Mouse (Mus musculus) stomach, postnatal 0 days (tissue): ENCODE results near the gene Nr5a2. TPM values are rescaled to one million over a fixed set of nuclear protein-coding genes. Genes with fewer than 3 reads are reported as not detected.

Experiments
- ATAC-seq: fragments of 200-750 bp; cut with Nextera tagmentation; 2 replicates; pipeline ENCODE4 v1.8.0; 2017; ENCODE audit not compliant: low FRiP score, low TSS enrichment
- DNase-seq: peaks from one replicate; pipeline ENCODE4 v3.0.0-alpha.2; 2016; ENCODE audit warnings: low spot score
- H3K27ac ChIP-seq: fragments of 300-500 bp; sonication (generic); replicated peaks from 2 replicates; pipeline ENCODE4 v1.5.1; 2014; ENCODE audit warnings: mild to moderate bottlenecking, control low read depth
- H3K27me3 ChIP-seq: fragments of 300-500 bp; sonication (generic); 2 replicates; pipeline ENCODE4 v1.6.1; 2014; ENCODE audit warnings: low read length; ENCODE audit not compliant: control insufficient read depth, insufficient read depth
- H3K36me3 ChIP-seq: fragments of 300-500 bp; sonication (generic); 2 replicates; pipeline ENCODE4 v1.6.1; 2014; ENCODE audit warnings: low read length, mixed read lengths; ENCODE audit not compliant: control insufficient read depth, insufficient read depth
- H3K4me1 ChIP-seq: fragments of 300-500 bp; sonication (generic); replicated peaks from 2 replicates; pipeline ENCODE4 v1.6.1; 2014; ENCODE audit warnings: antibody characterized with exemption; ENCODE audit not compliant: control insufficient read depth, insufficient read depth
- H3K4me2 ChIP-seq: fragments of 300-500 bp; sonication (generic); replicated peaks from 2 replicates; pipeline ENCODE4 v1.6.1; 2014; ENCODE audit warnings: low read depth, mild to moderate bottlenecking, control low read depth, moderate library complexity
- H3K4me3 ChIP-seq: fragments of 300-500 bp; sonication (generic); 2 replicates; pipeline ENCODE4 v1.5.1; 2014; ENCODE audit warnings: low read depth, low read length, control low read depth
- H3K9ac ChIP-seq: fragments of 300-500 bp; sonication (generic); 2 replicates; pipeline ENCODE4 v1.6.1; 2014; ENCODE audit warnings: mild to moderate bottlenecking, low read length, control low read depth, mixed read lengths
- H3K9me3 ChIP-seq: fragments of 300-500 bp; sonication (generic); 2 replicates; pipeline ENCODE4 v1.6.1; 2016; ENCODE audit warnings: low read length; ENCODE audit not compliant: control insufficient read depth
- CTCF ChIP-seq: IDR thresholded peaks from 2 replicates; pipeline ENCODE4 v1.5.1; 2016; ENCODE audit warnings: antibody characterized with exemption, low read depth, mild to moderate bottlenecking, moderate library complexity
- EP300 ChIP-seq: optimal IDR thresholded peaks from 2 replicates; pipeline ENCODE3; 2016; ENCODE audit warnings: antibody characterized with exemption
- WGBS: fragments of 180-500 bp; shearing (Covaris S2); extraction: QIAGEN DNeasy Blood & Tissue Kit; methylation state at CpG from one replicate; pipeline ENCODE4 v1.1.7; 2014; 5-methylcytosine and 5-hydroxymethylcytosine counted together
- polyA plus RNA-seq: library from polyadenylated mRNA; unstranded; fragments of >200 nt; fragmentation: Nextera tagmentation; extraction: Ambion mirVana; gene quantifications from 2 replicates; pipeline ENCODE4 v1.2.1, GENCODE M21; 2015

Gene Nr5a2
- polyA plus RNA-seq: 0.48 and 0.51 TPM in 2 replicates

GRCm38 (mm10) chr1:136960428-136961012, at the start of gene Nr5a2:
Gene Nr5a2, minus strand, starts transcription at chr1:136960448.
- ATAC-seq (no peak), DNase-seq (no peak)
- no peak within 1 kb of the TSS for H3K4me2 ChIP-seq
- no peaks in the 10 kb centered on the region for H3K36me3 ChIP-seq
- no peaks in the 10 kb centered on the region for H3K4me1 ChIP-seq
- H3K27me3 ChIP-seq: no peaks in the 10 kb centered on the region
- no peak within 1 kb of the TSS for H3K27ac ChIP-seq
- 26% methylated on average over 4 of the region's 4 CpGs for WGBS
- H3K4me3 ChIP-seq: no peak within 1 kb of the TSS
- no peak within 1 kb of the TSS for H3K9ac ChIP-seq
- H3K9me3 ChIP-seq: no peaks in the 10 kb centered on the region
- no peak for TF ChIP-seq EP300
- TF ChIP-seq CTCF: no peak

GRCm38 (mm10) chr1:137008726-137009239, 48.5 kb upstream of the Nr5a2 start:
- DNase-seq (no peak), ATAC-seq (no peak)
- WGBS: 59% methylated on average over 6 of the region's 6 CpGs

GRCm38 (mm10) chr1:137003816-137004215, 43.6 kb upstream of the Nr5a2 start:
- Histone ChIP-seq H3K4me3 (no peak overlapping the region), H3K4me2 (no peak overlapping the region), H3K4me1 (no peaks in the 10 kb centered on the region), H3K9me3 (no peaks in the 10 kb centered on the region), H3K27ac (no peak overlapping the region), H3K9ac (no peak overlapping the region), H3K36me3 (no peaks in the 10 kb centered on the region), H3K27me3 (no peaks in the 10 kb centered on the region)
- TF ChIP-seq CTCF (0 out of 2 replicates have a peak, but pooled peaks have one; percentile 19), EP300 (no peak)
- no peak for DNase-seq
- WGBS: 95% methylated on average over 1 of the region's 1 CpGs
- no peak for ATAC-seq

More at GRCm38 (mm10) chr1:137008726-137009239, 48.5 kb upstream of the Nr5a2 start:
- TF ChIP-seq CTCF (no peak), EP300 (no peak)
- Histone ChIP-seq H3K4me1 (no peaks in the 10 kb centered on the region), H3K9ac (no peak overlapping the region), H3K36me3 (no peaks in the 10 kb centered on the region), H3K9me3 (no peaks in the 10 kb centered on the region), H3K27me3 (no peaks in the 10 kb centered on the region), H3K4me2 (no peak overlapping the region), H3K4me3 (no peak overlapping the region), H3K27ac (no peak overlapping the region)

GRCm38 (mm10) chr1:137003144-137003543, 42.9 kb upstream of the Nr5a2 start:
- Histone ChIP-seq H3K4me1 (no peaks in the 10 kb centered on the region), H3K36me3 (no peaks in the 10 kb centered on the region), H3K9me3 (no peaks in the 10 kb centered on the region), H3K27ac (no peak overlapping the region), H3K4me3 (no peak overlapping the region), H3K9ac (no peak overlapping the region), H3K4me2 (no peak overlapping the region), H3K27me3 (no peaks in the 10 kb centered on the region)
- TF ChIP-seq EP300 (no peak), CTCF (no peak)
- 96% methylated on average over 1 of the region's 1 CpGs for WGBS
- ATAC-seq: no peak
- no peak for DNase-seq

GRCm38 (mm10) chr1:136991762-136992352, 31.6 kb upstream of the Nr5a2 start:
- Histone ChIP-seq H3K27ac (no peak overlapping the region), H3K4me3 (no peak overlapping the region), H3K36me3 (no peaks in the 10 kb centered on the region), H3K9ac (no peak overlapping the region), H3K9me3 (no peaks in the 10 kb centered on the region), H3K4me1 (no peaks in the 10 kb centered on the region), H3K27me3 (no peaks in the 10 kb centered on the region), H3K4me2 (no peak overlapping the region)
- no peak for DNase-seq
- 49% methylated on average over 8 of the region's 8 CpGs for WGBS
- no peak for ATAC-seq
- TF ChIP-seq EP300 (no peak), CTCF (no peak)
